Mouse (Mus musculus) spleen, postnatal 0 days (tissue): ENCODE data around the gene Olfr237-ps1. TPM values are rescaled to one million over a fixed set of nuclear protein-coding genes. Genes with fewer than 3 reads are reported as not detected.

Experiments used
- polyA plus RNA-seq: library from polyadenylated mRNA; unstranded; fragments of >200 nt; fragmentation: Nextera tagmentation; extraction: Ambion mirVana; gene quantifications from 2 replicates; pipeline ENCODE4 v1.2.1, GENCODE M21; 2015

Gene Olfr237-ps1
- not detected in 2 replicates for polyA plus RNA-seq

DNA sequence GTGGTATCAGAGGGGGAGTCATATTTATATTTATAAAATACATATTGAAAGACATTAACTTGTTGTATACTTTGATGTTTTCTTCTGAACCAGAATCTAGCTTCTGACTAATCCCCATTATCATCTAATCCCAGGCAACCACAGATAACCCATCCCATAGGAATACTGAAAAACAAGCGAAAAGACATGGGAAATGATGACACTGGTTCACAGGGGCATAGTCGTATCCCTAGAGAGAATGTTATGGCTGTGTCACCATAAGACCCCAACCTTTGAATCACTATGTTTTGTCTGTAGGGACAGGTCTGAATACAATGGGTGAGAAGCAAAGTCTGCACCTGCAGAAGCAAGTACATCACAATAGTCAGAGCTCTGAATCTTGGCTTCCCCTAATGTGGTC is at the start of gene Olfr237-ps1:
Olfr237-ps1 (plus strand) TSS at position 301 of the 400 bp plus-strand sequence.

DNA sequence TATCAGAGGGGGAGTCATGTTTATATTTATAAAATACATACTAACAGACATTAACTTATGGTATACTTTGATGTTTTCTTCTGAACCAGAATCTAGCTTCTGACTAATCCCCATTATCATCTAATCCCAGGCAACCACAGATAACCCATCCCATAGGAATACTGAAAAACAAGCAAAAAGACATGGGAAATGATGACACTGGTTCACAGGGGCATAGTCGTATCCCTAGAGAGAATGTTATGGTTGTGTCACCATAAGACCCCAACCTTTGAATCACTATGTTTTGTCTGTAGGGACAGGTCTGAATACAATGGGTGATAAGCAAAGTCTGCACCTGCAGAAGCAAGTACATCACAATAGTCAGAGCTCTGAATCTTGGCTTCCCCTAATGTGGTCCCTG is 40.3 kb upstream of the Olfr237-ps1 start, which contains the start of gene Olfr441:
Olfr441 (plus strand) TSS at position 301 of the 400 bp plus-strand sequence.

DNA sequence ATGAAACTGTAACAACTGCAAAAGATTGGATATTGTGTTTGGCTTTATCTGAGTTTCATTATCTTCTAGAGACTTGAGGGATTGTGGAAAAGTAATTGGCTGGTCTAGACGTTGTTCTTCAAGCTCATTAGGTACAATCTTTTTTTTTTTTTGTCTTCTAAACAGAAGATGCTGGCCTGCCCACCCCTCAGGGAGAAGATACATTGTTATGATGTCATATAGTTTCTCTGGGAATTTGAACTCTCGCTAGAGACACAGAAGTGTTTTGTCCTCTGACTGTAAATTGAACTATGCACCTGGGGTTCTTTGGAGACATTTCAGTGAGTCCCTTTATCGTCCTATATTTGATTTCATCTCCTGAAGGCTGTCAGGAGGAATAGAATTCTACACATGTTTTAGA is 16.6 kb downstream of the Olfr237-ps1 start, which contains the start of gene Olfr437:
Olfr437 (plus strand) TSS at position 301 of the 400 bp plus-strand sequence.

DNA sequence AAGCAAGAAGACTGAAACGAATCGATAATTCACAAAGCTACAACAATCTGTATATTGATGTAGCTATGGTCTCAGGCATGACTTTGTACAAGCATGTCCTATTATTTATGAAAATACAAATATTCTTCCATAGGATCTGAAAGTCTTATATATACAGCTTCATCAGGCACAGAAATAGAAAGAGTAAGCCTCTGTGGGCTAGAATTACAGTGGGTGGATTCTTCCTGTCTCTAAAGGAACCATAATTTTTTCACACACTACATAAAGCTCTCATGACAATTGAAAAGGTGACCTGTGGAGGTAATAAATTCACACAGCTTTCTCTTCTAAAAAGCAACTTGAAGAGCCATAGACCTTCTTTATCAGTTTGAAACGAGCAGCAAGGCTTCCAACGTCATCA is 25.5 kb downstream of the Olfr237-ps1 start, which contains the start of gene Olfr13:
Olfr13 (plus strand) TSS at position 301 of the 400 bp plus-strand sequence.

DNA sequence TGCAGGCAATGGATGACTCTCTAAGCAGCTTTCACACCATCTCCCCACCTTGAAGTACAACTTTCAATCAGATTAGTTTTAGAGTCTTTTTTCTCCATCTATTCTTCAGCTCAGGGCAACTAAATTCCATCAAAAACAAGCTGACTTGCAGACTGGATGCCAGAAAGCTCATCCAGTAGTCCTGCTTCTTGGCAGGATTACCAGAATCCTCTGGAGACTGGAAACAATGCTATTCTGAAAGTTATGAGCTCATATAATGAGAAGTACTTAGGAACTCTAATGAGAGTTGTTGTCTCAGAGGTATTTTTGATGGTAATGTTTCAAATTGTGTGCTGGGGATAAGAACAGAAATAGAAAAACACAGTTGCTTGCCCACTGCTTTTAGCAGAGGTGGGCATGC is 50.4 kb downstream of the Olfr237-ps1 start, which contains the start of gene Olfr435:
Olfr435 (plus strand) TSS at position 366 of the 400 bp plus-strand sequence.

Other genes starting within 250 kb of the Olfr237-ps1 start
- not detected in 2 replicates for gene Olfr447, start 237.7 kb upstream of the Olfr237-ps1 start, polyA plus RNA-seq
- not detected in 2 replicates for gene Olfr446, start 225.2 kb upstream of the Olfr237-ps1 start, polyA plus RNA-seq
- not detected in 2 replicates for gene Olfr444, start 197.5 kb upstream of the Olfr237-ps1 start, polyA plus RNA-seq
- not detected in 2 replicates for gene Olfr441, start 40.2 kb upstream of the Olfr237-ps1 start, polyA plus RNA-seq
- not detected in 2 replicates for gene Olfr437, start 16.7 kb downstream of the Olfr237-ps1 start, polyA plus RNA-seq
- not detected in 2 replicates for gene Olfr13, start 25.6 kb downstream of the Olfr237-ps1 start, polyA plus RNA-seq
- not detected in 2 replicates for gene Olfr435, start 50.6 kb downstream of the Olfr237-ps1 start, polyA plus RNA-seq
- gene Olfr434, start 66.5 kb downstream of the Olfr237-ps1 start, polyA plus RNA-seq = not detected in 2 replicates
- not detected in 2 replicates for gene Olfr47, start 85.0 kb downstream of the Olfr237-ps1 start, polyA plus RNA-seq
- gene Arhgef5, start 119.0 kb downstream of the Olfr237-ps1 start, polyA plus RNA-seq = 2.1 and 3.6 TPM in 2 replicates
- gene Nobox, start 163.0 kb downstream of the Olfr237-ps1 start, polyA plus RNA-seq = not detected in 2 replicates